ENCODE assay signal across 20 mouse cellular contexts in genomic region chr9:99873116-99873620, GRCm38 (mm10). TPM values are rescaled to one million over a fixed set of nuclear protein-coding genes. Genes with fewer than 3 reads are reported as not detected.
A peak's percentile ranks its signal among the peaks of the same experiment; 100 is the strongest.
DNase-seq lines count a peak whose midpoint lies in the region; ATAC-seq lines count a peak whose summit lies in the region.
"Had no signal": no experiment of that assay in that cellular context is flagged by ENCODE, and none has a peak within 500 bp of the region (broad histone marks: within the 10 kb centered on the region; RNA-seq: fewer than 3 reads in every experiment).

No protein-coding gene starts in this region.

- H3K36me3 ChIP-seq in forebrain, embryonic 12.5 days (replicated peaks) = no peaks in the 10 kb centered on the region
- H3K36me3 ChIP-seq in forebrain, embryonic 14.5 days (ENCODE audit: control insufficient read depth, insufficient read depth, low read length) = no peaks in the 10 kb centered on the region
- H3K36me3 ChIP-seq in hindbrain, embryonic 13.5 days = no peaks in the 10 kb centered on the region
- H3K36me3 ChIP-seq in midbrain, embryonic 13.5 days = no peaks in the 10 kb centered on the region

- H3K9me3 ChIP-seq in forebrain, embryonic 12.5 days = no peaks in the 10 kb centered on the region
- no peaks in the 10 kb centered on the region for H3K9me3 ChIP-seq in forebrain, embryonic 14.5 days (replicated peaks; ENCODE audit: control insufficient read depth, low read length)
- H3K9me3 ChIP-seq in hindbrain, embryonic 13.5 days = no peaks in the 10 kb centered on the region
- H3K9me3 ChIP-seq in midbrain, embryonic 13.5 days = no peaks in the 10 kb centered on the region

- peak overlapping the region; percentile 25 for H3K4me2 ChIP-seq in forebrain, embryonic 12.5 days
- no peak overlapping the region for H3K4me2 ChIP-seq in forebrain, embryonic 14.5 days (ENCODE audit: low read length)
- H3K4me2 ChIP-seq in hindbrain, embryonic 13.5 days = no peak overlapping the region
- peak overlapping the region; percentile 54 for H3K4me2 ChIP-seq in midbrain, embryonic 13.5 days (replicated peaks)

- DNase-seq in forebrain, embryonic 14.5 days (ENCODE audit: low spot score) = no peak
- DNase-seq in ZHBTc4 (ENCODE audit: low read depth, low spot score) = peak; percentile 17
- no peak for DNase-seq in gastrocnemius, postnatal 25 days
- DNase-seq in gastrocnemius, postnatal 4 days (ENCODE audit: low spot score in 2 of 2) = no peak
- DNase-seq in kidney, postnatal 4 days = no peak
- DNase-seq: adrenal gland, postnatal 10 days; cerebellum, adult 2 months; kidney, adult 8-10 months; thymus, adult 18-20 months had no signal

- H3K27me3 ChIP-seq in forebrain, embryonic 12.5 days = peaks cover 98% of the 10 kb centered on the region
- peaks cover 95% of the 10 kb centered on the region for H3K27me3 ChIP-seq in forebrain, embryonic 14.5 days (replicated peaks; ENCODE audit: control insufficient read depth, insufficient read depth, low read length)
- H3K27me3 ChIP-seq in hindbrain, embryonic 13.5 days = peaks cover 98% of the 10 kb centered on the region
- H3K27me3 ChIP-seq in midbrain, embryonic 13.5 days = peaks cover 99% of the 10 kb centered on the region

- under 1% methylated on average over 15 of the region's 15 CpGs for WGBS in forebrain, embryonic 12.5 days
- under 1% methylated on average over 15 of the region's 15 CpGs for WGBS in forebrain, embryonic 14.5 days
- whole genome bisulfite sequencing in hindbrain, embryonic 13.5 days = under 1% methylated on average over 15 of the region's 15 CpGs
- WGBS in midbrain, embryonic 13.5 days = under 1% methylated on average over 15 of the region's 15 CpGs

- no peak overlapping the region for H3K27ac ChIP-seq in forebrain, embryonic 12.5 days
- no peak overlapping the region for H3K27ac ChIP-seq in forebrain, embryonic 14.5 days (ENCODE audit: low read depth, low read length)
- peak overlapping the region; percentile 40; the same call in 1 of the 2 replicates for H3K27ac ChIP-seq in hindbrain, embryonic 13.5 days
- peak overlapping the region; percentile 83 for H3K27ac ChIP-seq in midbrain, embryonic 13.5 days

- H3K4me3 ChIP-seq in forebrain, embryonic 12.5 days (replicated peaks) = peak overlapping the region; percentile 4; the same call in 1 of the 2 replicates
- H3K4me3 ChIP-seq in forebrain, embryonic 14.5 days (ENCODE audit: low read depth, low read length) = no peak overlapping the region
- peak overlapping the region; percentile 30 for H3K4me3 ChIP-seq in hindbrain, embryonic 13.5 days
- H3K4me3 ChIP-seq in midbrain, embryonic 13.5 days (replicated peaks) = peak overlapping the region; percentile 46

- no peak for ATAC-seq in forebrain, embryonic 12.5 days (ENCODE audit: low FRiP score)
- ATAC-seq in forebrain, embryonic 14.5 days = no peak; the same call in 1 of the 2 replicates
- ATAC-seq in hindbrain, embryonic 13.5 days (ENCODE audit: low FRiP score) = no peak
- no peak for ATAC-seq in midbrain, embryonic 13.5 days

- no peak overlapping the region for H3K9ac ChIP-seq in forebrain, embryonic 12.5 days
- no peak overlapping the region for H3K9ac ChIP-seq in forebrain, embryonic 14.5 days (ENCODE audit: low read length)
- 0 out of 2 replicates have a peak overlapping the region, but pooled peaks have one; percentile 35 for H3K9ac ChIP-seq in hindbrain, embryonic 13.5 days
- H3K9ac ChIP-seq in midbrain, embryonic 13.5 days (replicated peaks) = peak overlapping the region; percentile 71

- H3K4me1 ChIP-seq in forebrain, embryonic 12.5 days = peaks cover 71% of the 10 kb centered on the region
- H3K4me1 ChIP-seq in forebrain, embryonic 14.5 days (ENCODE audit: control insufficient read depth, insufficient read depth, low read length) = peaks cover 15% of the 10 kb centered on the region
- H3K4me1 ChIP-seq in hindbrain, embryonic 13.5 days (replicated peaks) = peaks cover 62% of the 10 kb centered on the region
- peaks cover 65% of the 10 kb centered on the region for H3K4me1 ChIP-seq in midbrain, embryonic 13.5 days (replicated peaks)

RNA-seq across cellular contexts. Expression of gene Sox14, which starts 2.8 kb away (rescaled TPM):
- polyA plus RNA-seq in forebrain, embryonic 12.5 days (2016; fragmentation: Nextera tagmentation; extraction: Ambion mirVana) = 4.7 and 6.6 TPM in 2 replicates
- polyA plus RNA-seq in forebrain, embryonic 14.5 days (2014; fragmentation: Nextera tagmentation; extraction: Ambion mirVana) = 2.8 and 3.6 TPM in 2 replicates
- polyA plus RNA-seq in hindbrain, embryonic 13.5 days (2015; fragmentation: Nextera tagmentation; extraction: Ambion mirVana) = 23.9 and 24.5 TPM in 2 replicates
- 80.3 and 112 TPM in 2 replicates for polyA plus RNA-seq in midbrain, embryonic 13.5 days (2015; fragmentation: Nextera tagmentation; extraction: Ambion mirVana)
- total RNA-seq in gastrocnemius, postnatal 25 days (2021) = not detected
- total RNA-seq in gastrocnemius, postnatal 4 days (2021) = not detected
- total RNA-seq: adrenal gland, postnatal 10 days; common myeloid progenitor, adult 5-6 weeks; hematopoietic stem cell, adult 5-6 weeks; left cerebral cortex, adult 18-20 months; megakaryocyte, adult 5-6 weeks had no signal
- polyA plus RNA-seq: gonadal fat pad, adult 2 months; heart, embryonic 14.5 days; large intestine, adult 2 months; liver, embryonic 16.5 days had no signal

Comparison
In these comparisons a context has a peak if more than half of its experiments do, and no peak if none do; other contexts are left out.
1. H3K4me2 ChIP-seq: peak in forebrain, embryonic 12.5 days (single experiment) and midbrain, embryonic 13.5 days (single experiment); none in forebrain, embryonic 14.5 days (single experiment) and hindbrain, embryonic 13.5 days (single experiment).
2. H3K27ac ChIP-seq: peak in hindbrain, embryonic 13.5 days (single experiment) and midbrain, embryonic 13.5 days (single experiment); none in forebrain, embryonic 12.5 days (single experiment) and forebrain, embryonic 14.5 days (single experiment).
3. H3K9ac ChIP-seq: peak in hindbrain, embryonic 13.5 days (single experiment) and midbrain, embryonic 13.5 days (single experiment); none in forebrain, embryonic 12.5 days (single experiment) and forebrain, embryonic 14.5 days (single experiment).